Mouse (Mus musculus) cerebellum, adult (tissue): ENCODE data around the gene Camk2g.

Source experiments
- ATAC-seq: cut with Nextera tagmentation; 2 replicates; pipeline ENCODE4 v1.9.2; 2017; ENCODE audit warnings: mild to moderate bottlenecking, moderate library complexity, mixed read lengths; ENCODE audit not compliant: insufficient number of reproducible peaks, low FRiP score, low TSS enrichment

Camk2g gene

GRCm38 (mm10) chr14:20788151-20788550 is 5.7 kb downstream of the Camk2g start:
- ATAC-seq: no peak

DNA sequence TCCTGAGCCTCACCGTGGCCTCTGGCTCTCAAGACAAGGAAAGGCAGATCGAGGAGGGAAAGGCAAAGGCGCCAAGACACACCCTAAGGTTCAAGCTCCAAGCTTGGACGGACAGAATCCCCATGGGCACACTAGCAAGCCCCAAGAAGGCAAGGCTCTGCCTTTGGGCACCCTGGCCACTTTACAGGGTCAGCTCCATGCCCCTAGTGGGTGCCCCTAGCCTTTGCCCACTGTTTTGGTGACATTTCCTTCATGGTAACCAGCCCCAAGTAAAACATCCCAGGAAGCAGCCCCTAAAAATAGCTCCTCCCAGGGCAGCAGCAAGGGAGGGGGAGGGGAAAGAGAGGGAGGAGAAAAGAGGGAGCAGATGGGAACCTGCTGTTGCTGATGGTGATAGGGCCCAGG is 7.3 kb downstream of the Camk2g start:
- ATAC-seq: no peak

DNA sequence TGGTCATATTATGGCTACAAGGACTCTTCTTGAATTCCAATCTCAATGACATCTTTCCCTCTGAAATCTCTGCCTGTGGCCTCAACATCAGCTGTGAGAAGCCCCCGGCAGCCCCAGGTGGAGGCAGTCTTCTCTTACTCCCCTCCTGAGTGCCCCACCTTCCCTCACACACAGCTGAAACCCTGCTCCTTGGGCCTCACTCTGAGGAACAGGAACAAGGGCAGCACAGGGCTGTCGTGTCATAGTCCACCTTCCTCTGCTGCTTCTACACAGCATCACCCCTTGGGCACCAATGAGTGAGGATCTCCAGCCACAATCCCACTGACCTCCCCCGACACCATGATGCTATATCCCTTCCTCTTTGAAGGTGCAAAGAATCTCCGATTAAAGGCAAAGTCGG is 7.9 kb downstream of the Camk2g start:
- ATAC-seq: no peak

DNA sequence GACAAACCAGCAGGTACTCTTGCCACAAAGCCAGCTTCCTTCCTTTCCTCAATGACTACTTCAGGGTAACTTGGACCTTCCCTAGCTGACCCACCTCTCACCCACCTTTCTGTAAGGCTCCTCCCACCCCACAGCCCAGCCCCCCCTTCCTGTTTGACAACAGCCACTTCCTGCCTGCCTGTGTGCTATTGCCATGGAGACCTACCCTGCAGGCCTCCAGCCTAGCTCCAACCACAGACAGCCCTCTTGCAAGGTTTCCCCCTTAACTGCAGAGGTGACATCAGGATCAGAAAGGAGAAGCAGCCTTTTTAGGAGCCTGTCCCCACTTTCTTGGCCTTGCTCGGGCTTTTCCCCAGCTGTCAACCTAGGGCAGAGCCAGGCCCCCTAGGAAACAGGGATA is 8.7 kb downstream of the Camk2g start:
- ATAC-seq: no peak

DNA sequence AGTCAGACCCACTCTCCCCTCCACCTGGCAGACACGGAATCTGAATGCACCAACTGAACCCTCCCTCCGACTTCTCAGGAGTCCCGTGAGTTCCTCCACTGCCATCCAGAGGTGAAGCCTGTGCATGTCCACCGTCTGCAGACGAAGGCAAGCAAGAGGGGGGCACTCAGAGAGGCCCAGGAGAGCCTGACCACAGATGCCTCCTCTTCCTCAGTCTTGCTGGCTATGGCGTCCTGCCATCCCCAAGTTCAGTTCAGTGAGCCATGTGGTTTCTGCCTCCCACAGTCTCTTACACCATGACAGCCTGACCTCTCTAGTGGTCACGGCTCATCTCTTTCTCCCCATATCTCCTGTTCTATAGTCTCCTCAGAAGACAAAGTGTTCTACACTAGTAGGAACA is 9.2 kb downstream of the Camk2g start:
- ATAC-seq: no peak

DNA sequence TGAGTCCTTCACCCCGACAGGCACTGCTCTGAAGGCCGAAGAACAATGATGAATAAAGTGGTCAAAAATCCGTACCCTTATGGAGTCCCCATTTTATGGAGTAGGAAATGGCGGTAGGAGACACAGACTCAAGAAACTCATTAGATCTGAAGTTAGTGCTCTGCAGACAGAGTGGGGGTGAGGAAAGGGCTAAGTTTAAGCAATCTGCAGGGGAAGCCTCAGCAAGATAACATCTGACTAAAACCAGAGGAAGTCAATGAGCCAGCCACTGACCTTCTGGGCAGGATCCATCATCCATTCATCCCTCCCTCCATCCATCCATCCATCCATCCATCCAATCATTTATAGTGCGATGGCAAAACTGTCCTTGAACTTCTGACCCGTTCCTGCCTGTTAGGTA is 10.4 kb downstream of the Camk2g start:
- ATAC-seq: no peak

DNA sequence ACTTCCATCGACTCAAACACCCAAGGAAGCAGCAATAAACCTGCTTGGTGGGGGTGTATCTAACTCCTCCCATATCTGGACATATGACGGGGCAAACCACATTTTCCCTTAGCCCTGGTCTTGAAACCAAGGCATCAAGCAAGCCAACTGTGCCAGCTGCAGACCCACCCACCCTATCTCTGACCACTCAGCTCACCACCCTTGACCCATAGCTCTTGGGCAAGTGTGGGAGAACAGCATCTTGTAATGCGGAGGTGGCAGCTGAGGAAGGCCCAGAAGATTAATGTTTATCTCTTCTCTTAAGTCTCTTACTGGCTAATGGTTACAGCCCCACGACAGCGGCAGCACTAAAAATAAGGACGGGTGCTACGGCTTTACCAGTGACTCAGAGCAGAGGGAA is 11.0 kb downstream of the Camk2g start:
- ATAC-seq: no peak

- no peak for ATAC-seq
Observed at GRCm38 (mm10) chr14:20780217-20780616, 13.7 kb downstream of the Camk2g start.

- 0 out of 2 replicates have a peak, but pooled peaks have one; percentile 36 for ATAC-seq
Observed at GRCm38 (mm10) chr14:20778496-20778895, 15.4 kb downstream of the Camk2g start.

- ATAC-seq: no peak
Observed at GRCm38 (mm10) chr14:20775661-20776060, 18.2 kb downstream of the Camk2g start.

- ATAC-seq: no peak
Observed at GRCm38 (mm10) chr14:20773410-20773809, 20.5 kb downstream of the Camk2g start.

- ATAC-seq: no peak; the same call in 1 of the 2 replicates
Observed at GRCm38 (mm10) chr14:20772808-20773207, 21.1 kb downstream of the Camk2g start.

GRCm38 (mm10) chr14:20771941-20772340 is 21.9 kb downstream of the Camk2g start:
- ATAC-seq: no peak

DNA sequence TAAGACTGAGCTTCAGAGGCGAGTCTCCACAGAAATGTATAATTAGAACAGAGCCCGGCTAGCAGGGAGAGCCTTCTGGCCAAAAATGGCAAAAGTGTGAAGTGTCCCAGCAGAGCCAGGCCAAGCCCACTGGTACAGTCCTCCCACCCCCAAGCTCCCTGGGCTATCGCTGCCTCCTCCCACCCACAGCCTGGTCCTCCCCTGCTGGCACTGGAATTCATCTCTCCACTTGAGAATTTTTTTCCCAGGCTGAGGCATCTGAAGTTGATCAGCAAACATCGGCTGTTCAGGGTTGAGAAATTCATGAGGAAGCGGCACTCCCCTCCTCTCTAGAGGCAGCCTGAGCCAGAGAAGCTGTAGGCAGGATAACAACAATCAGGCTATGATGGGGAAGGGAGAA is 25.3 kb downstream of the Camk2g start:
- ATAC-seq: no peak

DNA sequence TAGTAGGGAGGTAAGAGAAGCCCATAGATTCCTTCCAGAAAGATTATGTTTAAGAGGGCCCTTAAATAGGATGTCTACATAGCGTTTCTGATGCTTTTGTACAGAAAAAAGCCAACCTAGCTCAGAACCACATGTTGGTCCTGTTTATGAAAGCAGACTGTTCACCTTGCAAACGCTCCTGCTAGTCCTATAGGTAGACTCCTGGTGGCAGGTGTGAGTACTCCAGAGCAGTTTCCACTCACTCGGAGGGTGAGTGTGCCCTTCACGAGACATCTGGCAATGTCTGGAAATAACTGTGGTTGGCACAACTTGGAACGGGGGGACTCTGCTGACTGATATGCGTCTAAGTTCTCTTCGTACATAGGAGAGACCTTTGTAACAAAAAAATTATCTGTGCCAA is 26.0 kb downstream of the Camk2g start:
- ATAC-seq: no peak

DNA sequence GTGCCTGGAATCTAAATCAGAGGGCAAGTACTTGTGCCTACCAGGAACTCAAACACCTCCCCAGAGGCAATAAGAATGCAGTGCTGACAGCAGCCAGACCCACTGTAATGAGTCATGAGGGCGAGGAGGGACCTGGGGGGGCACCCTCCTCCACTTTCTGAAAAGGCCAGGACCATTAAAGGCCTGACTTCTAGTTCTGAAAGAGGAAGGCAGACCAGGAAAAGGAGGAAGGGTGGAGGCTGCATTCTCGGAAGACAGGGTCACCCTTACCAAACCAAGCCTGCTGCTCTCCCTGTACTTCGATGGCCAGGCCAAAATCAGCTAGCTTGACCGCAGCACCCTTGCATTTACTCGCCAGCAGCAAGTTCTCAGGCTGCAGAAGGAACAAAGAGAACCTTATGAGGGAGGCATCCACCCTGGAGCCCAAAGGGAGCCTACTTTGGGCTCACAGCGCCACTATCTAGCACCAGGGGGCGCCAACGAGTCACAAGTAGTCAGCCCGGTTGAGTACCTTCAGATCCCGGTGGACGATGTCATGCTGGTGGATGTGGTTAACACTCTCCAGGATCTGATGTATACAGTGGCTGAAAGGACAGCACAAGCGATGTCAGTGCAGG is 28.1 kb downstream of the Camk2g start:
- peak; percentile 86 for ATAC-seq

DNA sequence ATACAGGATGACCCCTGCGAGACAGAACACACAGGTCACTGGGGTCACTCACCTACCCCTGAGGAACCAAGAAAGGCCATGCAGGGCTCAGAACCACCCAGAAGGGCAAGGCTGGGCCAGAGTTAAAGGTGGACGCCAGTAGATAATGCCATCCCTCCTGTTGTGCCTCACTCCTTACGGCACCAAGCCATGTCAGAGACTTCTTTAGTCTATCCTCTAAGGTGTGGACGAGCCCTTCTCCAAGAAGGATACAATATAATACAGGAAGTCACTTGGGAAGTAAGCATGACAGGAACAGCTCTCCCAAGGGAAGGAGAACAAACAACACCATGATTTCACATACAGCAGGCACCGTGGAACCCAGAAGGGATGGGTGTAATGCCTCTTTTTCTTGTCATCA is 28.9 kb downstream of the Camk2g start:
- ATAC-seq: no peak

DNA sequence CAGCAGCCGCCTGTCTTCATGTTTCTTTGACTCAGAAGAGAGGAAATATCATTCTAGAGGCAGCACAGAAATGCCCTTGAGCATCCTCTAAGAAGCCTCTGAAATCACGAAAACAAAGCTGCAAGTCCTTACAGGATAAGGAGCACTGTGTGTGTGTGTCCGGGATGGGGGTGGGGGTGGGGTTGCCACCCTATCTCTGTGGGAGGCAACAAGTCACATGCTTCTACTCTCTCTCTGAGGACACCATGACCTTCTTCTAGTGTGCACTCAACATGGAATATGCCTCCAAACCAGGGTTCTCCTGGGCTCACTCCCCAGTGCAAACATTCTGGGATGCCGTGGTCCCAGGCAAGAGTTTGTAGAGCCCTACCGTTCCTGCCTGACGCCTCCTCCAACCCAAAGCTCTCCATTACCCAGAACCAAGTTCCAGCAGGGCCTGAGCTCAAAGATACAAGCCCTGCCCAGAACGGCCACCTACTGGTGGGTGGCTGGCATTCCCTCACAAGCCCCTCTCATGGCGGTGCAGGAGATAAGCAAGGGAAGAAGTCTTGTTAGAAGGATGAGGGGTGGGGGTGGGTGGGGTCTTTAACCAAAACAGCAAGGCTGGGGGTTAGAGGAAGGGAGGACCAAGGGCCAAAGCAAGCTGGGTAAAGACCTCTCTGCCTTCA is 35.0 kb downstream of the Camk2g start:
- ATAC-seq: no peak

- ATAC-seq: peak; percentile 85
Observed at GRCm38 (mm10) chr14:20757370-20757907, 36.4 kb downstream of the Camk2g start.

DNA sequence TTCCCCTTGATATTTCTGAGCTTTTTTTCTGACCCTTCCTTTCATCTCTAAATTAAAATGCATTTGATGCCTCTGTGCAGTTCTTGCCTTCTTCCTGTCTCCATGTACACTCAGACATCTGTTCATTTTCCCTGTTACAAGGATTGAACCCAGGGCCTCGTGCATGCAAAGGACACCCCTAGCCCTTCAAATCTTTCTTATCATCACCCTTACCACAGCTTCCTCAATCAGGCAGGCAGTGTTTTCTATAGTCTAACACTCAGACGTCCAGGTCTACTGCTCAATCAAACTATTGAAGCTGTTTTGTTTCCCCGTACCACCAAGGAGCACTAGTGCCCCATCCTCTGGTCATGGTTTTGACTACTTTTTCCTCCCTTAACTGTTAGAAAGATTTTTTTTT is 40.1 kb downstream of the Camk2g start:
- ATAC-seq: no peak

DNA sequence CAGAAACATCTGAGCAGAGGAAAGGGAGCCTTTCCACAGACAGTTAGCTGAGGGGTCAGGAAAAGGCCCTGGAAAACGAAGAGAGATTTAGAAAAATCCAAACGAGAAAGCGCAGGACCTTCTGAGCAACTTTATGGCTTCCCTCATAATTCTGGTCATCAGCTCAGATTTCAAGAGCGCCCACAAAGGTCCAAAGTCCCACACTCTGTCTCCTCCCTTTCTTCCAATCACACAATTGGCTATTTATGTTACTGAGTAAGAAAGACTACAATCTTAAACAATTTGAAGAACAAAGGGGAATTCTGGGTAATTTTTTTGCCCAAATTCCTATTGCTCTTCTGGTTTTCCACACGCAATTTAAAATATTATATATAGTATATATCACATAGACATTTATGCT is 43.4 kb downstream of the Camk2g start:
- no peak for ATAC-seq

GRCm38 (mm10) chr14:20749494-20750051 is 44.3 kb downstream of the Camk2g start:
- no peak for ATAC-seq
